Mouse (Mus musculus): ENCODE results near the gene Pxn.

DNA sequence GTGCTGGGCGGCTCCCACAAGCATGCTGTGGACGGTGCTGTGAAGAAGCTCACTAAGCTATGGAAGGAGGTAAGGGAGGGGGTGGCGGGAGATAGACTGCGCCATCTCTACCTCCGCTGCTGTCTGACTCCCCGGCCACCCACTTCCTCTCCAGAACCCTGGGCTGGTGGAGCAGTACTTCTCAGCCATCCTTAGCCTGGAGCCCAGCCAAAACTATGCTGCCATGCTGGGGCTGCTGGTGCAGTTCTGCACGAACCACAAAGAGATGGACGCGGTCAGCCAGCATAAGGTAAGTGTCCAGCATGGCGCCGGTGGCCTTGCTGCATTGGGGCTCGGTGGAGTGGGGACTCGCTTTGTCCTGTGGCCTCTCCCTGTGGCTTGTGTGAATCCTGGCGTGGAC is 72.4 kb downstream of the Pxn start:
- TF ChIP-seq POLR2A (IDR thresholded peaks at IDR 0.05; ENCODE audit: borderline replicate concordance, extremely low read depth, insufficient read depth, insufficient read length, poor library complexity, severe bottlenecking) = no peak
- no peak for TF ChIP-seq CTCF (IDR thresholded peaks at IDR 0.05; ENCODE audit: borderline replicate concordance, extremely low read depth, insufficient read depth, insufficient read length)
